Mouse (Mus musculus): ENCODE data around the gene Foxp1.

GRCm38 (mm10) chr6:99274222-99274621, 248.3 kb downstream of the Foxp1 start:
- no peak for TF ChIP-seq POLR2A (IDR thresholded peaks at IDR 0.05; ENCODE audit: borderline replicate concordance, control insufficient read depth, low read depth, low read length)
- no peak for TF ChIP-seq CTCF (IDR thresholded peaks at IDR 0.05; ENCODE audit: control insufficient read depth, insufficient read depth, low read length)

Measured in bone marrow, adult 2 months (tissue).